1 mouse cellular context compared by ENCODE assay signal in the genomic region with DNA sequence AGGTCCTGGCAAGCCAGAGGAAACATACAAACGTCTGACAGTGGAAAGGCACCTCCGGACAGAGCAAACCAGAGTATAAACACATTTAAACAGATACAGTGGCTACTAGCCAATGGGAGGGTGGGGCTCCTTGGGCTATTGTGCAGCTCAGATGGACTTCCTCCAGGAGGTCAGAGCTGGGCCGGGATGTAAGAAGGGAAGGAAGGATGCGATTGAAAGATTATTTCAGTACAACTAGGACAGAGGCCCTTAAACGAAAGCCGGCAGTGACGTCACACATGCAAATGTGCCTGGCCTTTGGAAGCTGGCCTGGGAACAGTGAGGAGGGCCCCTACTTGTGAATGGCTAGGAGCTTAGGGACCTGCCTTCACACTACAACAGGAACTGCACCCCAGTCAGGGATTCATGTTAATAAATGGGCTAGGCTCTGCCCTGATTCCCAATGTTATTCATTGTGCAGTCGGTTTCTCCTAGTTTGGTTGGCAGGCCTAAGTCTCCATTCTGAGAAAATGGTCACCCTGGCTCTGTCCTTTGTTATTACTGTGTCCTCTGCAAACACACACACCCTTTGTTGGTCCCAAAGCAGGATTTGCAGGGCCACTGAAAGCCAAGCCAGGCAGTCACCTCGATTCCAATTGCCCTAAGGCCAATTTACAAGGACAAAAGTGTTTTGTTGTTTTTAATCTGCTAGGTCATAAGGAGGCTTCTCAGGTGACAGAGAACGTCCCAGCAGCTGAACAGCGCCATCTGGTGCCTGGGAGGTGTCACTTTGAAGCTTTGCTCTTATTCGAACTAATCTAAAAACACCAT.
A peak's percentile ranks its signal among the peaks of the same experiment; 100 is the strongest.
TF ChIP-seq lines count a peak whose summit lies in the region.

No protein-coding gene starts in this region.

TF ChIP-seq in ES-E14, 5 proteins besides CTCF, POLR2A, EP300 and RAD21:
- TF ChIP-seq ZC3H11A (IDR thresholded peaks at IDR 0.05; ENCODE audit: borderline replicate concordance, low read depth, low read length): 0 out of 2 replicates have a peak, but pooled peaks have one; percentile 45
- TF ChIP-seq ZNF384 (IDR thresholded peaks at IDR 0.05; ENCODE audit: low read depth, low read length): no peak; the same call in 1 of the 2 replicates
- TF ChIP-seq MAFK (IDR thresholded peaks at IDR 0.05; ENCODE audit: insufficient read depth, low read depth, low read length): peak; percentile 33; the same call in 1 of the 2 replicates
- no peak for TF ChIP-seq HCFC1 (IDR thresholded peaks at IDR 0.05; ENCODE audit: borderline replicate concordance, insufficient read depth, low read length)
- TF ChIP-seq CHD2 (IDR thresholded peaks at IDR 0.05; ENCODE audit: low read depth, low read length): no peak
